ENCODE assay signal across 8 mouse cellular contexts in the genomic region with DNA sequence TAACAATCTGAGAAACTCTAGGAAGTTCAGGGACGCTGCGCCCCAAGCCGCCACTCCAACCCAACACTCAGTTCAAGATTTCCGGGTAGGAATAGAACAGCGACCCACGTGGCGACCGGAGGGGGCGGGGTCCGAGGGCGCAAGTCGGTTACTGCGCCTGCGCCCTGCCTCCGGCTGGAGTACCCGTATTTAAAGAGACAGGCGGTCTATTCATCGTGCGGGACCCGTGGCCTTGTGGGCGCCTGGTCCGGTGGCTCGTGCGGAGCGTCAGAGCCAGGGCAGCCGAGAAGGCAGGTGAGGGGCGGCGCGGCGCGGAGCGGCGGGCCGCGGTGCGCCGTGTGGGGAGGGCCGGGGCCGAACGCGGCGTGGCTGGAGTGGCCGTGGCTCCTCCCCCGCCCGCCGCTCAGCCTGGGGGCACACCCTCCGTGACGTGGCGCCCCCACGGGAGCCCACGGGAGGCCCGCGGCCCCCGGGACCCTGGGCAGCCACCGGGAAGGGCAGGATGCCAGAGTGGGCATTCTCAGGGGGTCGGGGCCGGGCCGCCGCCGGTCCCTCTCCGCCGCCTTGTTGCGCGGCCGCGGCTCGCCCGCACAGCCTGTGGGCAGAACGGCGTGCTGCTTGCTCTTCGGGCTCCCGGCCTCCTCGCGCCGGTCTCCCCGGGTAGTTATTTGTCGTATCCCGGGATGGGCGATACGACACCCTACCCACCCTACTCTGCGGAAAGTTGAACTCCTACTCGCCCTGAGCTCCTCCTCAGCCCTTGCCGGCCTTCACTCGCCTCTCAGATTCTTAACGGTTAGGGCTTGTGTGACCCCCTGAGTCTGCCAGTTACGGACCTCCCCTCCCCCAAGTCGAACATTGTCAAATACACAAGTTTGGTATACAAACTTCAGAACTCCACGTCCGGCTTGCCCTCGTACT. TPM values are rescaled to one million over a fixed set of nuclear protein-coding genes. Genes with fewer than 3 reads are reported as not detected.
DNase-seq lines count a peak whose midpoint lies in the region; ATAC-seq lines count a peak whose summit lies in the region.

A gene (plus strand): TSS at position 126 of the 921 bp plus-strand sequence.

- peak; percentile 94 for DNase-seq in R1 (ENCODE audit: low read depth, low spot score)
- DNase-seq in cerebellum, postnatal 25 days = peak; percentile 96 to 98
- DNase-seq in frontal cortex, postnatal 25 days (ENCODE audit: low spot score in 2 of 2) = peak; percentile 90
- peak; percentile 94 for DNase-seq in hindbrain, embryonic 14.5 days (ENCODE audit: low spot score)
- DNase-seq in layer of hippocampus, postnatal 36 days = peak; percentile 92 to 94
- peak; percentile 98 for DNase-seq in lung, postnatal 36 days
- DNase-seq in retina, postnatal 1 day = peak; percentile 96
- peak; percentile 89 to 90 for DNase-seq in urinary bladder, adult 18-20 months (ENCODE audit: low spot score in 2 of 2)

- peaks cover 21% of the 10 kb centered on the region for H3K4me1 ChIP-seq in hindbrain, embryonic 14.5 days (replicated peaks; ENCODE audit: control insufficient read depth, insufficient read depth, low read length)

- H3K4me3 ChIP-seq in hindbrain, embryonic 14.5 days (replicated peaks; ENCODE audit: low read length) = peak within 1 kb of the TSS; percentile 97

- peak; percentile 98 for ATAC-seq in hindbrain, embryonic 14.5 days (ENCODE audit: low FRiP score)

- H3K9ac ChIP-seq in hindbrain, embryonic 14.5 days = peak within 1 kb of the TSS; percentile 97

- peaks cover 28% of the 10 kb centered on the region for H3K36me3 ChIP-seq in hindbrain, embryonic 14.5 days (replicated peaks; ENCODE audit: control insufficient read depth, insufficient read depth)

- WGBS in hindbrain, embryonic 14.5 days = under 1% methylated on average over 63 of the region's 90 CpGs

- peak within 1 kb of the TSS; percentile 98 for H3K27ac ChIP-seq in hindbrain, embryonic 14.5 days

- peak within 1 kb of the TSS; percentile 69 for H3K4me2 ChIP-seq in hindbrain, embryonic 14.5 days (replicated peaks)

- no peaks in the 10 kb centered on the region for H3K9me3 ChIP-seq in hindbrain, embryonic 14.5 days (ENCODE audit: control insufficient read depth, low read length)

- H3K27me3 ChIP-seq in hindbrain, embryonic 14.5 days (ENCODE audit: control insufficient read depth, insufficient read depth, low read length) = no peaks in the 10 kb centered on the region

RNA-seq across cellular contexts. Expression of the gene that starts here (rescaled TPM):
- 26.0 and 35.8 TPM in 2 replicates for polyA plus RNA-seq in hindbrain, embryonic 14.5 days (2014; fragmentation: Nextera tagmentation; extraction: Ambion mirVana)
- total RNA-seq in layer of hippocampus, postnatal 36 days (2021) = 10 to 100 TPM; 23.6 to 26.3 TPM

Comparison
In these comparisons a context has a peak if more than half of its experiments do, and no peak if none do; other contexts are left out.
1. Peak in every context shown above with its lines: DNase-seq, ATAC-seq, H3K4me3 ChIP-seq and H3K27ac ChIP-seq.